Mouse (Mus musculus): Measurements from ENCODE around the gene Slc31a2.

DNA sequence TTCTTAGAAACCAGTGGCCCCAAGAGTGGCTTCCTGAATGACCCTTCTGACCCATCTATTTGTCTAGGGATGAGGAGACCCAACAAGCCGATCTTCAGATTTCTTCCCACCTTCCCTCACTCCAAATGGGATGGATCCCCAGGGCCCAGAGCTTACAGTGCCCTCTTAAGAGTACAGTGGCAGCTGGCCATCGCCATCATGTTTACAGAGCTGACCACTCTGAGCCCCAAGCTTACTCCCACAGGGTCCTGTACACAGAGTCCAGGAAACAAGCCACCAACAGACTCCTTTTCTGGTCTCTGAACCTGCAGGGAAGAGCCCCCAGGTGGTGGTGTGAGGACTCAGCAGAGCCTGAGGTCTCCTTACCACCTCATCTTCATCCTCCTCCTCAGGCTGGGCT is 40.4 kb downstream of the Slc31a2 start:
- TF ChIP-seq GATA1 (IDR thresholded peaks at IDR 0.05; ENCODE audit: borderline replicate concordance, low read length) (no peak), FLI1 (IDR thresholded peaks at IDR 0.05; ENCODE audit: low read length) (no peak)

All from megakaryocyte, embryonic 14.5 days (primary cell).